Mouse (Mus musculus): ENCODE results near the gene Ssc4d.

The Ssc4d gene

DNA sequence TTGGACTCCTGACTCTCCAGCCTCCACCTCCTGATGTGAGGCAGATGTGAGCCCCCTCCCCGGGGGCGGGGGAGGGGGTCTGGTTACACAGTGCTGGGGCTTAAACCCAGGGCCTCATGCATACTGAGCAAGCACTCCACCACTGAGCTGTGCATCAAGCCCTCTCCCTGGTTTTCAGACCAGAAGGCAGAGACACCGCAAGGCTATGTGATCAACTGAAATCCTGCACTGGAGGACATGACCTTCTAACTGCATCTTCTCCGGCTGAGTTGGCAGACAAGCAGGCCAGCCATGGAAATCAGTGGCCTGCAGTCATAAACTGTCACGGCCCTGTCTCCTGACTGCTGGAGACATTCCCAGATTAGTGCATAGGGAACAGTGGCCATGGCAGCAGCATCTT is 33.7 kb downstream of the Ssc4d start:
- DNase-seq (ENCODE audit: low spot score), result no peak

- no peak for DNase-seq (ENCODE audit: low spot score)
These were observed 38.6 kb downstream of the Ssc4d start for GRCm38 (mm10) chr5:135935641-135936190.

DNA sequence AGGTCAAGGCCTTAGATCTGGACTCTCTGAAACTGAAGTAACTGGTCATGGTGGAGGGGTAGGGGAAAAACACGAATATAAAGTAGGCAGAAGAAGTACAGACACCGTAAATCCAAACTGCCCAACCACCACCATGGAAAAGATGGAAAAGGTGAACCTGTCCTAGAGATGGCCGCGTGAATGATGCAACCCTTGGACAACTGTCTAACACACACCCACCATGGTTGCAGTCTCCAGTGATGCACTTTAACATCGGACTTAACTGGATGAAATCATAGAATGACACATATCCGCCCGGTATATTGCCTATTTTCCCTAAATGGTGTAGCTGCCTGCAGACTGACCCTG is 39.2 kb downstream of the Ssc4d start:
- DNase-seq (ENCODE audit: low spot score), result no peak

GRCm38 (mm10) chr5:135934481-135935175 is 39.7 kb downstream of the Ssc4d start, which contains the start of gene Ywhag:
Gene Ywhag (minus strand): TSS chr5:135934616.
- peak; percentile 96 for DNase-seq (ENCODE audit: low spot score)

- DNase-seq (ENCODE audit: low spot score), result peak; percentile 83
These were observed 40.4 kb downstream of the Ssc4d start for GRCm38 (mm10) chr5:135933900-135934441.

DNA sequence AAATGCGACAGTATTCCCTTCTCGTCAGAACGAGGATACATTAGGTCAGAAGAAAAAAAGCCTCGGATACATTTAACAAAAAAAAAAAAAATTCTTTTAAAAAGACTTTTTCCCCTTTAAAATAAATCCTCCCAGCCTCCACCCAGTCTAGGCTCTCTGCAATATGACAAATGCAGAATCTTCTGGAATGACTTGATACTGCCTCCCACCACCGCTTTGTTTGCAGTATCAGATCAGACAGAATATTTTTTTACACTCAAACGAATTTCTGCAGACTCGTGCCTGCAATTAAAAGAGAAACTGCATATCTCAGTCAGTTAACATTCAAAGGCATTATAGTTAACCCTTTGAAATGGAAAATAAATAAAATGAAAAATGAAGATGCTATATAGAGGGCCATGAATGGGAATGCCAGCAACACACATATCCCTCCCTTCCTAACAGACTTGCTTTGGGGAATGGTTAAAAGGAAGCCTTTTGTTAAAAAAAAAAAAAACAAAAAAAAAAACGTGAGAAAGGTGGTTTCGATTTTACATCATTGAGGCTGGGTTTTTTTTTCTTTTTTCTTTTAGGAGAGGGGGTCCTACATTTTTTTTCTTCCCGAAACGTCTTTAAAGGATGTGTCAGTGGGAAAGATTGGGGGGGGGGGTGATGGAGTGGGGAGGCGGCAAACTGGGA is 41.0 kb downstream of the Ssc4d start:
- DNase-seq (ENCODE audit: low spot score), result no peak

DNA sequence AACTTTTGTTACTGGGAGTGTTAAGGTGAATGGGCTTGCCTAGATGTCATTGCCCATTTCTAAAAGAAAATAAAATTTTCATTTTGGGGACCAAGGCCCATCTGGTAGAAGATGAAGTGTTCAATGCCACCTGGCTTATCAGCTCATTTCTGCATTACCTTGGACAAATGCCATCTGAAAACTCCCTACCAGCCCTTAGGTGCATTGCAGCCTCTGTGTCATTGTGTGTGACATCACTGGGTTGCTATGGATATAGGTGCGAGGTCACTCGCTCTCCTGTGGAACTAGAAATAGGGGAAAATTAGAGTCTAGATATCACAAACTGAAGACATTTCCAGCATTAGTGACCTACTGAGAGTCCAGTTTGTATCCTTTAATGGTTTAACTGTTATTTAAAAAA is 42.0 kb downstream of the Ssc4d start:
- no peak for DNase-seq (ENCODE audit: low spot score)

GRCm38 (mm10) chr5:135931526-135931925 is 42.8 kb downstream of the Ssc4d start:
- no peak for DNase-seq (ENCODE audit: low spot score)

DNA sequence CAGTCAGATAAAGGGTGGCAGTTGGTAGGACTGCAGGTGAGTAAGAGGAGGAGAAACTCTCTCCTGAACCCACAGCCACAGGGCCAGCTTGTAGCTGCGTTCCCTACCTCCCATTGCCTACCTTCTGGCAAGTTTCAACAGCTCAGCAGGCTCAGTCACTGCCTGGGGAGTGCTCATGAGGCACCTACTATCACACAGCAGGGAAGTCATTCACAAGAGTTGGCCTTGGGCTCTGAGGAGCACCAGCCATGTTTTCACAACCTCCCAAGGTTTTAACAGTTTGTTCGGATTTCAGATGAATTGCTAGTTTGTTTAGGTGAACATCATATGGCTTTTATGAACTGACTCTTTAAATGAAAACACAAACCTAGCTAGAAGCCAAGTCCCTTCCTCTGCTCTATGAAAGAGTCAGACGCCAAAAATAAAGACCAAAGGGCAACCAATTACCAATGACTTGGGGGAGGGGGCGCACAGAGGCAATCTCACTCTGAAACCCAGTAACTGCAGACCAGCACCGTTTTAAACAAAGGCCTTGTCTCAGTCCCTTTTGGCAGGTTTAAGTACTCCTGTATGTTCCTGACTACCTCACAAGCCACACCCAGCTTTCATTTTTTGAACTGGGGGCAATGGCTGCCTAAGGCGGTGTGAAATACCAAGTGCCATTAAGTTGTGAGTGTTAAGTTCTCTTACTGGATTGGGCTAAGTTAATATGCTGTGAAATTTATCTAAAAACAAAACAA is 44.5 kb downstream of the Ssc4d start:
- DNase-seq (ENCODE audit: low spot score), result no peak

DNA sequence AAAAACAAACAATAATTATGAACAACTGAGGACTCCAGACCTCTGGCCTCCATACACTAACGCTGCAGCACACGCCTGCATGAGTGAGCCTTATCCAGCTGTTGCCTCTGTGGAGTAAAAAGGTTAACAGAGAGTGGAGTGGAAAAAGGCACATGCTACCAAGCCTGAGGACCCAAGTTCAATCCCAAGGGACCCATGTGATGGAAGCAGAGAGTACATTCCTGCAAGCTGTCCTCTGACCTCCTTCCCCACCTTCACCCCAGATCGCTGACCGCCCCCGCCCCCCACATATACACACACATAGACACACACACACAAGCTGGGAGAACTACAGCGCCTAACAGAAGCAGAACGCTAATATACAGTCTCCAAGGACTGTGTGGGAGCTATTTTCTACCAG is 50.4 kb downstream of the Ssc4d start:
- DNase-seq (ENCODE audit: low spot score), result no peak

DNA sequence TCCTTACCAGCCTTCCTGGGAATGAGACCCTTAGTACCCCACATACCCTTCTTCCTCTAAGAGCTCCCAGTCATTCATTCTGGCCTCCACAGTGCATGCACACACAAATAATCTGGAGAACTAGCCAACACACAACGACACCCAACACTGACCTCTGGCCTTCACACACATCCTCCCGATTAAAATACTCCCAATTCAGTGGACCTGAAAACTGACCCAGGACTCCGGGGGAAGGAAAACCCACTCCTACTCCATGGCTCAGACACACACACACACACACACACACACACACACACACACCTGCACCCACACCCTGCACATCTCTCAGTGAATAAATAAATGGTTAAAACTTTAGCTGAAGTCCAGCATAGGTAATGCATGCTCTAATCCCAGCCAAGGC is 54.4 kb downstream of the Ssc4d start:
- DNase-seq (ENCODE audit: low spot score), result no peak

DNA sequence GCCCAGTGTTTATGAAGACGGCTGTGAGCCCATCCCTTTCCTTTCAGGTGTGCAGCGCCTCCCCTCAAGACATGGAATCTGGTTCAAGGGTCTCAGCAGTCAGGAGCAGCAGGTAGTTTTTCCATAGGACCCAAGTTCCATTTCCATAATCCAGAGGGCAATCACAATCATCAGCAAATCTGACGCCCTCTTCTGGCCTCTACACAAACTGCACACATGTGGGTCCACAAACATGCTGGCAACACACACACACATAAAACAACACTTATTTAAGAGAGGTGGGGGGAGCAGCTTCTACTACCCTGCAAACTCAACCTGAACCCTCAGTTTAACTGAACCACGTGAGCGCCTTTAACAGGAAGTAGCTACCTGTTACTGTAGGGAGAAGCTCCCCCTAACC is 55.7 kb downstream of the Ssc4d start:
- DNase-seq (ENCODE audit: low spot score), result no peak

DNA sequence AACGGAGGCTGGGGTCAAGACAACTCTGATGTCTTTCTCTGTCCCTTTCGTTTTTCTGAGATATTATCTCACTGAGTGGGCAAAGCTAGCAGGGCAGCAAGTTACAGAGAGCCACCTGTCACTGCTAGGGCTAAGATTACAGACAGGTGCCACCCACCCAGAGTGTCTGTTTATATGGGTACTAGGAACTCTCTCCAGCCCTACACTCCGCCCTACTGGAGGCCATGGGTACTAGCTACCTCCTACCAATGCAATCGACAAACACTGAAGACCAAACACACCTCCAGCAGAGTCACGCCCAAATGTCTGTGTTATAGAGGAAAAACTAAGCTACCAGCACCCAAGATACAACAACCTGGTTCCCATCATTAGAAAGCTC is 56.3 kb downstream of the Ssc4d start:
- DNase-seq (ENCODE audit: low spot score), result no peak

DNA sequence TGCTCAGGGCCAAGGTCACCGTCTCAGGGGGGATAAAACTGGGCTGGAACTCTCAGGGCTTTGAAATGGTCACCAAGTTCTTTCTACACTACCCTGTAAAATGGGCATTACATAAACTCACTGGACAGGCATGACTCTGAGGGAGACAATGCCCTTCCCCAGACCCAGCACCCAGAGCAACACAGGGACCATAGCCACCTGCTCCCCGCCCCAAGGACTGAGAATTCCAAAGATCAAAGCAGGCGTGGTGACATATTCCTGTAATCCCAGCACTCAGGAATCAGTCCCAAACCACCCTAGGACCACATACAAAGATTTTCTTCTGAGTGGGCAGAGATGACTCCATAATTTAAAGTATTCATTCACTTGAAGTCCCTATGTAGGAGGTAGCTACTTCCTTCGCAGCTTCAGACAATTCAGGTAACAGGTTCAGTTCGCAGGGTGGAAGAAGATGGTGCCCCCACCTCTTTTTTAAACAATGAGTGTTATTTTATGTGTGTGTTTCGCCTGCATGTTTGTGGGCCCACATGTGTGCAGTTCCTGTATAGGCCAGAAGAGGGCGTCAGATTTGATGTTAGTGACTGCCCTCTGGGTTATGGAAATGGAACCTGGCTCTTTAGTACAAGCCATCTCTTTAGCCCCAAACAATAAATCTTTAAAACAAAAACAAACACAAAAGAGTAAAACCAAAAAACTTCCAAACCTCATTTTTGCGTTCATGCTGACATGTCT is 56.8 kb downstream of the Ssc4d start:
- no peak for DNase-seq (ENCODE audit: low spot score)

DNA sequence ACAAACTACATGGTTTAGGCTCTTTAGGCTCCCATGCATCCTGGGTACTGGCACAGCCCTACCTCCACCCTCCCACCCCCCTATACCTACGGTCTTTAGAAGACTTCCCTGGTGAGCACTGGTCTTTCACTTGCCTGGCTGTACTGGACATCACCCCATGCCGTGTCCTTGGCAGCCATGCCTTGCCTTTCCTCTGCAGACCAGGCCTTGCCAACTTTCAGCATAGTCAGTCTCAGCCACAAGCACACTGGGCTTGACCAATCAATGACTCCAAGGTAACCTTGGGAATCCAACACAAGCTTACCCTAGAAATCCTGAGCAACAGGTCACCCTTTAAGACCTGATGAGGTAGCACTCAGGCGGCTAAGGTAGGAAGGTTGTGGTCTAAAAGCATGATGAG is 57.7 kb downstream of the Ssc4d start:
- no peak for DNase-seq (ENCODE audit: low spot score)

DNA sequence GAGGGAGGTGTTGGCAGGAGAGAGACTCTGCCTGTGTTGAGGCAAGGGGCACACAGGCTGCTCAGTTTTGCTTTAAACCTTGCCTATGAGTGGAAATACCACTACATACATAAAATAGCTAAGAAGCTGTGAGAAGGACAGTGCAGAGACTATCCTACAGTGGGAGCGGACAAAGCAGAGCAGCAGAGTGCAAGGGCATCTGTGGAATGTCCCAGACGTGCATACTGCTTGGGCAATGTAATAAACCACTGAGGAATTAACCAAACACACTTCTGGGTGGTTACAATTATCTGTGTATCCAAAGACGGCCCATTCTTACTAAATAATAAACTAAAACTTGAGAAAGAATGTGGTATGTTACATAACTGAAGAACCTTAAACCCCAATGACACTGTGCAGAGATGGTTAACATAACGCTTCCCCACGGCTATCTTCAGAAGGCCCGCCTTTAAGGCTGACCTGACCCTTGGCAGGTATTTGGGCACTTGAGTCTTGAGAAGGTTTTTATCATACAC is 58.2 kb downstream of the Ssc4d start:
- no peak for DNase-seq (ENCODE audit: low spot score)

GRCm38 (mm10) chr5:135914156-135914555 is 60.2 kb downstream of the Ssc4d start:
- DNase-seq (ENCODE audit: low spot score), result no peak

DNA sequence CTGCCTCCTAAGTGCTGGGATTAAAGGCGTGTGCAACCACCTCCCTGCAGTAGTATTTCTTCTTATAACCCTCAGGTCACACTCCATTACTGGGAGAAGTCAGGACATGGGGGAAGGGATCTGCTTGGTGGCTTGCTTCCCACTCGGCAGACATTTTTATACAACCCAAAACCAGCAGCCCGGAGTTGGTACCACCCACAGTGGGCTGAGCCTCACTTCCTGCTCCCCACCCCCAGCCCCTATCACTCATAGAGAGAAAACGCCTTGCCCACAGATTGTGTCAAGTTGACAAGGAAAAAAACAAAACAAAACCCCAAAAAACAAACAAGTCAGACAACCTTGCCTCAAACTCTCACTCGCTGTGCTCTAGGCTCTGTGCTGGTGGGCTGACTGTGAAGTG is 61.1 kb downstream of the Ssc4d start:
- no peak for DNase-seq (ENCODE audit: low spot score)

GRCm38 (mm10) chr5:135911633-135912220 is 62.6 kb downstream of the Ssc4d start:
- no peak for DNase-seq (ENCODE audit: low spot score)

GRCm38 (mm10) chr5:135910813-135911212 is 63.5 kb downstream of the Ssc4d start:
- DNase-seq (ENCODE audit: low spot score), result no peak

Measured in layer of hippocampus, adult 11-12 months (tissue).